Comparison of ENCODE assay signal across 1 mouse cellular context in the genomic region with DNA sequence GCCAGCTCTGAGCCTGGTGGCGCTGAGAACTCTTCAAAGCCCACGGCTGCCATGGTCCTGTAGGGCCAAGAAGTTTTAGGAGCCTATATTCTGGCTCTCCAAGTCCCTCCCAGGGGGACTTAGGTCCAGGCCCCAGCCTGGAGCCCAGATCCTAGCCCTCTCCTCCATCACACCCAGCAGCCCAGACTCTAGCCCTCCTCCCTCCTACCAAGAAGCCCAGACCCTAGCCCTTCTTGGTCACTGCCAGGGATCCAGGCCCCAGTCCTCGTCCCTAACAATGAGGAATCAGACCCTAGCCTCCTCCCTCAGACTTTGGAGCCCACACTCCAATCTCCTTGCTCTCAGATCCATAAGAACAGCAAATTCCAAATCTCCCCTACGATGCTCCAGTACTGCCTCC.
TF ChIP-seq lines count a peak whose summit lies in the region.

No protein-coding gene starts in this region.

TF ChIP-seq in CH12.LX, 34 proteins besides CTCF, POLR2A, EP300 and RAD21:
- no peak for TF ChIP-seq ZC3H11A (IDR thresholded peaks at IDR 0.05; ENCODE audit: low read depth, low read length)
- no peak for TF ChIP-seq CHD1 (IDR thresholded peaks at IDR 0.05; ENCODE audit: low read depth, low read length)
- no peak for TF ChIP-seq RCOR1 (conservative IDR thresholded peaks at IDR 0.05; ENCODE audit: low read depth, low read length)
- TF ChIP-seq E2F4 (IDR thresholded peaks at IDR 0.05; ENCODE audit: insufficient replicate concordance, low read depth, low read length) = no peak
- TF ChIP-seq MXI1 (IDR thresholded peaks at IDR 0.05; ENCODE audit: low read depth, low read length) = no peak
- no peak for TF ChIP-seq USF2 (conservative IDR thresholded peaks at IDR 0.05; ENCODE audit: low read depth, low read length)
- TF ChIP-seq TBP (conservative IDR thresholded peaks at IDR 0.05; ENCODE audit: low read depth, low read length) = no peak
- TF ChIP-seq ETS1 (conservative IDR thresholded peaks at IDR 0.05; ENCODE audit: low read depth, low read length) = no peak
- TF ChIP-seq KAT2A (IDR thresholded peaks at IDR 0.05; ENCODE audit: insufficient replicate concordance, low read length) = no peak
- TF ChIP-seq USF1 (IDR thresholded peaks at IDR 0.05; ENCODE audit: low read depth, low read length) = no peak
- TF ChIP-seq JUND (conservative IDR thresholded peaks at IDR 0.05; ENCODE audit: low read depth, low read length) = no peak
- no peak for TF ChIP-seq IRF4 (IDR thresholded peaks at IDR 0.05; ENCODE audit: low read depth, low read length)
- TF ChIP-seq JUN (IDR thresholded peaks at IDR 0.05; ENCODE audit: insufficient read depth, low read depth, low read length) = no peak
- no peak for TF ChIP-seq PAX5 (IDR thresholded peaks at IDR 0.05; ENCODE audit: low read length)
- TF ChIP-seq MAZ (IDR thresholded peaks at IDR 0.05; ENCODE audit: low read depth, low read length) = no peak
- TF ChIP-seq TCF12 (IDR thresholded peaks at IDR 0.05; ENCODE audit: low read depth, low read length) = no peak
- TF ChIP-seq CHD2 (IDR thresholded peaks at IDR 0.05; ENCODE audit: low read length) = no peak
- no peak for TF ChIP-seq SIN3A (IDR thresholded peaks at IDR 0.05; ENCODE audit: low read length)
- no peak for TF ChIP-seq MAX (IDR thresholded peaks at IDR 0.05; ENCODE audit: low read length)
- no peak for TF ChIP-seq MEF2A (IDR thresholded peaks at IDR 0.05; ENCODE audit: borderline replicate concordance, low read depth, low read length)
